Mouse (Mus musculus): ENCODE measurements around the gene A4gnt.

DNA sequence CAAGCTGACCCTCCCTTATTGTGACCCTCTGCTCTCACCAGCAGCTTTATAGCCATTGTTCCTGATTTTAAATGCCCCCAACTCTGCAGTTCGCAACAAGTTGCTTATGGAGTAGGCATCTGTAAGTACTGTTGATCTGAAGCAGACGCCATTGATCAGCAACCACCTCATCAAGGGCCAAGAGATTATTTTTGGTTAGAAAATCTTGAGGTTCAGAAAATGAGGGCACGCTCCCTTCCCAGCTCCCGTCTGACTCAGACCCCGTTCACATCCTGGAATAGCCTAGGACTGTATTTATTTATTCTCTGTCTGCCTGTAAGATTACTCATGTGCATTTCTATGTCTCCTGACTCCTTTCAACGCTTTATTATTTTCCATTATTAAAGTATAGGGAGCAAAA lies 33.1 kb downstream of the A4gnt start:
- TF ChIP-seq CTCF (IDR thresholded peaks at IDR 0.05; ENCODE audit: control insufficient read depth, insufficient read depth, insufficient read length) (no peak), USF1 (IDR thresholded peaks at IDR 0.05; ENCODE audit: low read depth) (no peak), MAX (IDR thresholded peaks at IDR 0.05) (no peak)
